Mouse (Mus musculus) erythroblast, embryonic 14.5 days (primary cell): Measurements from ENCODE around the gene Smim27.

Experiments
- GATA1 ChIP-seq: IDR thresholded peaks from 2 replicates; pipeline ENCODE4 v1.6.1; 2012; ENCODE audit warnings: low read length, inconsistent platforms, mixed read lengths
- TAL1 ChIP-seq: IDR thresholded peaks from 3 replicates; pipeline ENCODE4 v1.6.1; 2012; ENCODE audit warnings: low read length, inconsistent platforms, mixed read lengths

DNA sequence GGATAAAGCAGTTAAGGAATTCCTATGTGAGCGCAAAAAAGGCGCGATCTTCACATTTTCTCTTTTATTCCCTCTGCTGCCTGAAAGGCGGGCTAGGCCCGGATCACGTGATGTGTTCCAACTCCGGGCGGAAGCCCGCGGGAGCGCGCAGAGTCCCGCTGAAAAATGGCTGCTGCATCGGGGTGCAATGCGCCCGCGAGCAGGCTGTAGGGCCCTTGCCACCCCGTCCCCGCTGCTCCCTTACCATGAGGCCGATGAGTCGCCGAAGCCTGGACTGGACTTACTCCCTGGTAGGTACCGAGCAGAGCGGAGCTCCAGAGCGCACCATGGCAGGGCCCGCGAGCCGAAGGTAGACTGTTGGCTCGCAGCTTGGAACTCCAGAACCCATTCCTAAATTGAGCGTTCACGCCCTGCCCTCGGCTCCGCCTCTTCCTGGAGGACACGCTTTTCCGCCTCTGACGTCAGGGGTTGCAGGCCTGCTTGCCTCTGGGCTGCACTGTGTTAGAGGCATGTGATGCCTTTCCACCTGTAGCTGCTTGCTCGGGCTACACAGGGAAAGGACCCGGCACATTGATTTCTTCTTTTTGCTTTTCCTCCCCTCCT lies at the start of gene Smim27, which contains the start of gene Topors:
- TF ChIP-seq TAL1 (no peak), GATA1 (no peak)
